8 mouse cellular contexts compared by ENCODE assay signal in the genomic region with DNA sequence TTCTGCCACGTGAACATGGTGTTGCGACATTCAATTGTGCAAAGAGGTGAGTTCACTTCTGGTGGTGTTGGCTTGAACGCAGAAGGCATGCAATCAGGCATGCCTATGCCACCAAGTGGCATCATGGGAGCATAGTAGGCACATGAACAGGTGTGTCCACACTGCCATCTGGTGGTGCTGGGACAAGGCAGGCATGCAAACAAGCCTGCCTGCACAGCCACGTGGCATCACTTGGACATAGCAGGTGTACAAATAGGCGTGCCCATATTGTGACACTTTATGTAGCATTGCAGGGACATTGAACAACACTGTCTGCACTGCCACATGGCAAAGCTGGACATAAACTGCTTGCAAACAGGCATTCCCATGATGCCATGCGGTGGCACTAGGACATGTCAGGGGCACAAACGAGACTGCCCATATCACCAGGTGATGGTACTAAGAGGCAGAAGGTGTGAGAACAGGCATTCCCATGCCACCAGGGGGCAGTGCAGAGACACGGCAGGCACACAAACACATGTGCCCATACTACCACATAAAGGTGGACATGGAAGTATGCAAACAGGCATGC. TPM values are rescaled to one million over a fixed set of nuclear protein-coding genes. Genes with fewer than 3 reads are reported as not detected.
A peak's percentile ranks its signal among the peaks of the same experiment; 100 is the strongest.
DNase-seq lines count a peak whose midpoint lies in the region; ATAC-seq and TF ChIP-seq lines count a peak whose summit lies in the region.

No protein-coding gene starts in this region.

- no peaks in the 10 kb centered on the region for H3K9me3 ChIP-seq in hindbrain, embryonic 10.5 days
- H3K9me3 ChIP-seq in hindbrain, embryonic 12.5 days (replicated peaks) = no peaks in the 10 kb centered on the region
- no peaks in the 10 kb centered on the region; the same call in 1 of the 2 replicates for H3K9me3 ChIP-seq in forebrain, embryonic 13.5 days (replicated peaks)
- H3K9me3 ChIP-seq in intestine, embryonic 16.5 days (ENCODE audit: control insufficient read depth, low read length) = no peaks in the 10 kb centered on the region
- H3K9me3 ChIP-seq in limb, embryonic 14.5 days (ENCODE audit: control insufficient read depth, low read length) = no peaks in the 10 kb centered on the region
- H3K9me3 ChIP-seq in midbrain, postnatal 0 days (ENCODE audit: low read length) = no peaks in the 10 kb centered on the region

- no peaks in the 10 kb centered on the region for H3K36me3 ChIP-seq in hindbrain, embryonic 10.5 days
- H3K36me3 ChIP-seq in hindbrain, embryonic 12.5 days = no peaks in the 10 kb centered on the region
- no peaks in the 10 kb centered on the region for H3K36me3 ChIP-seq in forebrain, embryonic 13.5 days (ENCODE audit: poor library complexity, severe bottlenecking)
- H3K36me3 ChIP-seq in intestine, embryonic 16.5 days (ENCODE audit: control insufficient read depth, insufficient read depth, low read length) = no peaks in the 10 kb centered on the region
- no peaks in the 10 kb centered on the region for H3K36me3 ChIP-seq in limb, embryonic 14.5 days (ENCODE audit: control insufficient read depth, insufficient read depth, low read length)
- no peaks in the 10 kb centered on the region for H3K36me3 ChIP-seq in midbrain, postnatal 0 days (ENCODE audit: insufficient read depth, low read length)

- WGBS in hindbrain, embryonic 10.5 days = 72% methylated on average over 8 of the region's 8 CpGs
- WGBS in hindbrain, embryonic 12.5 days = 71% methylated on average over 8 of the region's 8 CpGs
- 63% methylated on average over 8 of the region's 8 CpGs for WGBS in forebrain, embryonic 13.5 days
- WGBS in intestine, embryonic 16.5 days = 62% methylated on average over 8 of the region's 8 CpGs
- WGBS in limb, embryonic 14.5 days = 61% methylated on average over 8 of the region's 8 CpGs
- WGBS in midbrain, postnatal 0 days = 63% methylated on average over 8 of the region's 8 CpGs

- H3K4me2 ChIP-seq in hindbrain, embryonic 12.5 days (replicated peaks) = no peak overlapping the region
- no peak overlapping the region for H3K4me2 ChIP-seq in forebrain, embryonic 13.5 days
- H3K4me2 ChIP-seq in intestine, embryonic 16.5 days (ENCODE audit: low read depth, low read length) = no peak overlapping the region
- no peak overlapping the region for H3K4me2 ChIP-seq in limb, embryonic 14.5 days (replicated peaks; ENCODE audit: low read depth, low read length, severe bottlenecking)
- H3K4me2 ChIP-seq in midbrain, postnatal 0 days (ENCODE audit: low read depth, low read length, poor library complexity, severe bottlenecking) = no peak overlapping the region

- no peak overlapping the region for H3K27ac ChIP-seq in hindbrain, embryonic 10.5 days
- no peak overlapping the region for H3K27ac ChIP-seq in hindbrain, embryonic 12.5 days
- H3K27ac ChIP-seq in forebrain, embryonic 13.5 days = no peak overlapping the region
- no peak overlapping the region for H3K27ac ChIP-seq in intestine, embryonic 16.5 days (ENCODE audit: low read length)
- H3K27ac ChIP-seq in limb, embryonic 14.5 days (replicated peaks; ENCODE audit: low read depth, low read length) = no peak overlapping the region
- no peak overlapping the region for H3K27ac ChIP-seq in midbrain, postnatal 0 days (ENCODE audit: low read depth, low read length)

- H3K9ac ChIP-seq in hindbrain, embryonic 12.5 days = no peak overlapping the region
- H3K9ac ChIP-seq in forebrain, embryonic 13.5 days = no peak overlapping the region
- no peak overlapping the region for H3K9ac ChIP-seq in intestine, embryonic 16.5 days (ENCODE audit: low read depth, low read length)
- no peak overlapping the region for H3K9ac ChIP-seq in limb, embryonic 14.5 days (ENCODE audit: low read depth, low read length, severe bottlenecking)
- H3K9ac ChIP-seq in midbrain, postnatal 0 days (replicated peaks; ENCODE audit: low read length, poor library complexity, severe bottlenecking) = no peak overlapping the region

- DNase-seq in hindbrain, embryonic 10.5 days (ENCODE audit: low spot score) = peak; percentile 58
- peak; percentile 78 for DNase-seq in brain, embryonic 14.5 days (ENCODE audit: low read depth)
- peak; percentile 44 for DNase-seq in limb, embryonic 14.5 days (ENCODE audit: low spot score)
- peak; percentile 79 for DNase-seq in midbrain, postnatal 0 days (ENCODE audit: low spot score)
- DNase-seq in spleen, postnatal 36 days (ENCODE audit: low spot score in 2 of 2) = peak; percentile 57 to 59

- peak; percentile 74 for TF ChIP-seq CTCF in brain, embryonic 14.5 days (IDR thresholded peaks at IDR 0.05; ENCODE audit: borderline replicate concordance, extremely low read depth, insufficient read depth, insufficient read length)
- TF ChIP-seq CTCF in midbrain, postnatal 0 days (IDR thresholded peaks at IDR 0.05) = peak; percentile 90

- H3K4me1 ChIP-seq in hindbrain, embryonic 10.5 days (replicated peaks) = no peaks in the 10 kb centered on the region
- no peaks in the 10 kb centered on the region for H3K4me1 ChIP-seq in hindbrain, embryonic 12.5 days
- no peaks in the 10 kb centered on the region for H3K4me1 ChIP-seq in forebrain, embryonic 13.5 days
- peaks cover 10% of the 10 kb centered on the region for H3K4me1 ChIP-seq in intestine, embryonic 16.5 days (ENCODE audit: control insufficient read depth, insufficient read depth, low read length)
- no peaks in the 10 kb centered on the region for H3K4me1 ChIP-seq in limb, embryonic 14.5 days (ENCODE audit: control insufficient read depth, insufficient read depth, low read length)
- no peaks in the 10 kb centered on the region for H3K4me1 ChIP-seq in midbrain, postnatal 0 days (ENCODE audit: insufficient read depth, low read length)

- no peaks in the 10 kb centered on the region for H3K27me3 ChIP-seq in hindbrain, embryonic 10.5 days (ENCODE audit: insufficient read depth, poor library complexity, severe bottlenecking)
- peaks cover 3% of the 10 kb centered on the region; the same call in 1 of the 2 replicates for H3K27me3 ChIP-seq in hindbrain, embryonic 12.5 days
- no peaks in the 10 kb centered on the region for H3K27me3 ChIP-seq in forebrain, embryonic 13.5 days
- no peaks in the 10 kb centered on the region for H3K27me3 ChIP-seq in intestine, embryonic 16.5 days (replicated peaks; ENCODE audit: control insufficient read depth, insufficient read depth, low read length)
- no peaks in the 10 kb centered on the region for H3K27me3 ChIP-seq in limb, embryonic 14.5 days (ENCODE audit: control insufficient read depth, insufficient read depth, low read length)
- H3K27me3 ChIP-seq in midbrain, postnatal 0 days (ENCODE audit: insufficient read depth, low read length) = no peaks in the 10 kb centered on the region

- ATAC-seq in hindbrain, embryonic 12.5 days (ENCODE audit: low FRiP score) = no peak
- 0 out of 2 replicates have a peak, but pooled peaks have one; percentile 19 for ATAC-seq in forebrain, embryonic 13.5 days
- peak; percentile 21 for ATAC-seq in intestine, embryonic 16.5 days
- ATAC-seq in limb, embryonic 14.5 days (ENCODE audit: low FRiP score, low read depth) = no peak
- ATAC-seq in midbrain, postnatal 0 days (ENCODE audit: low FRiP score) = peak; percentile 34

- no peak for TF ChIP-seq POLR2A in brain, embryonic 14.5 days (IDR thresholded peaks at IDR 0.05; ENCODE audit: borderline replicate concordance, extremely low read depth, insufficient read depth, insufficient read length, poor library complexity, severe bottlenecking)
- no peak for TF ChIP-seq POLR2A in limb, embryonic 14.5 days (IDR thresholded peaks at IDR 0.05; ENCODE audit: borderline replicate concordance, extremely low read depth, insufficient read depth, insufficient read length)

- no peak overlapping the region for H3K4me3 ChIP-seq in hindbrain, embryonic 10.5 days
- no peak overlapping the region for H3K4me3 ChIP-seq in hindbrain, embryonic 12.5 days
- H3K4me3 ChIP-seq in forebrain, embryonic 13.5 days = no peak overlapping the region
- no peak overlapping the region for H3K4me3 ChIP-seq in intestine, embryonic 16.5 days (ENCODE audit: low read length)
- H3K4me3 ChIP-seq in limb, embryonic 14.5 days (replicated peaks; ENCODE audit: low read length) = no peak overlapping the region
- H3K4me3 ChIP-seq in midbrain, postnatal 0 days (ENCODE audit: low read depth, low read length) = no peak overlapping the region

RNA-seq across cellular contexts. Expression of gene P4ha1, which starts 27.8 kb away (rescaled TPM):
- polyA plus RNA-seq in hindbrain, embryonic 10.5 days (2016; fragmentation: Nextera tagmentation; extraction: Ambion mirVana) = 37.2 and 53.0 TPM in 2 replicates
- polyA plus RNA-seq in hindbrain, embryonic 12.5 days (2016; fragmentation: Nextera tagmentation; extraction: Ambion mirVana) = 50.4 and 54.5 TPM in 2 replicates
- 16.0 and 21.0 TPM in 2 replicates for polyA plus RNA-seq in brain, embryonic 14.5 days (2012; rRNA removed)
- polyA plus RNA-seq in forebrain, embryonic 13.5 days (2015; fragmentation: Nextera tagmentation; extraction: Ambion mirVana) = 25.9 and 26.9 TPM in 2 replicates
- polyA plus RNA-seq in intestine, embryonic 16.5 days (2015; fragmentation: Nextera tagmentation; extraction: Ambion mirVana) = 66.0 and 69.4 TPM in 2 replicates
- 89.7 and 95.1 TPM in 2 replicates for polyA plus RNA-seq in limb, embryonic 14.5 days (2012; rRNA removed)
- polyA plus RNA-seq in limb, embryonic 14.5 days (2014; fragmentation: Nextera tagmentation; extraction: Ambion mirVana) = 108 and 110 TPM in 2 replicates
- total RNA-seq in midbrain, postnatal 0 days (2014; rRNA removed) = 21.3 and 25.9 TPM in 2 replicates
- polyA plus RNA-seq in midbrain, postnatal 0 days (2015; fragmentation: Nextera tagmentation; extraction: Ambion mirVana) = 12.8 and 14.2 TPM in 2 replicates

Comparison
In these comparisons a context has a peak if more than half of its experiments do, and no peak if none do; other contexts are left out.
1. ATAC-seq: peak in forebrain, embryonic 13.5 days (single experiment), intestine, embryonic 16.5 days (single experiment) and midbrain, postnatal 0 days (single experiment); none in hindbrain, embryonic 12.5 days (single experiment) and limb, embryonic 14.5 days (single experiment).
2. Peak in every context shown above with its lines, with median percentiles within 50 percentile points of each other: DNase-seq.